Mouse (Mus musculus): ENCODE data around the gene Reep3. TPM values are rescaled to one million over a fixed set of nuclear protein-coding genes. Genes with fewer than 3 reads are reported as not detected.

The Reep3 gene
- polyA plus RNA-seq, 1 experiment from 2014 or later: 7.5 TPM

DNA sequence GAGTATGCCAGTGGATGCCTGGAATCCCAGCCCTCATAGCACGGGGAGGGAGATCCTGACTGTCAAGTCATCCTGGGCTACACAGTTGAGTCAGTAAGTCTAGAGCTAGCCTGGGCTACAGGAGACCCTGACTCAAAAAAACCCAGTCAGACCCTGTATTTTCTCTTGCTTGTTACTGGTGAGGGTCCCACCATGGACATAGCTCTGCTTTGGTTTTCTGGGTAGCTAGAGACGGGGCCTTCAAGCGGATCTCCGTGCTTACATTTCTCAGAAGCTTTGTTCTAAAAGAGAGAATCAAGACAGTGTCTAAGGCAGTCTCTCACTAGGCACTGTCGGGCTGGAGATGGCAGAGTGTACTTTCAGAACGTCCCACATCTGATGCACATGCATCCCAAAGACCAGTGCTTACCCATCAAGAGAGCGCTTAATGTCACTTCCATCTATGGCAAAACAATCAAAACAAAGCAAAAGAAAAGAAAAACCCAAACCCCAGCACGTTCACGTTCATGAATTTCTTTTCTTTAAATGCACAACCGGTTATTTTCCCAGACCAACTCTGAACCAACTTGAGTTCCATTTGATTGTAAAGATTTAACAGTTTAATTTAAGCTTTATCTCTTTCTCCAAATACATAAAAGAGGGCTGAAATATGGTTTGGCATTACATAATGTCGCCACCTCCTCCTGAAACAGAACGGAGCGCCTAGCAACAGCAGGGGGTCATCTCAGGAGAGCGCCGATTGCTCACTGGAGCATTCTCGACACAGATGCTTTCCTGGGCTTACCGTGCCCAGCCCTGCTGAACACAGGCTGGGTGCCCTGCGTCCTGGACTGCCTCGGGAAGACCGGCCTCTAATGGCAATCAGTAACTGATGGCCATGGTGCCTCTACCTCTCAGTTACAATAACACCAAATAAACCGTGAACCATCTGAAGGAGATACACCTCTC, 20.5 kb downstream of the Reep3 start:
- 79% methylated on average over 21 of the region's 21 CpGs for WGBS (ENCODE audit: insufficient replicate concordance)
- H3K27me3 ChIP-seq: no peaks in the 10 kb centered on the region
- no peak overlapping the region for H3K27ac ChIP-seq
- ATAC-seq (ENCODE audit: low read depth) (no peak), DNase-seq (no peak)
- H3K9me3 ChIP-seq (replicated peaks): no peaks in the 10 kb centered on the region
- no peaks in the 10 kb centered on the region for H3K36me3 ChIP-seq
- no peak overlapping the region for H3K4me2 ChIP-seq
- H3K9ac ChIP-seq: no peak overlapping the region
- peaks cover 18% of the 10 kb centered on the region for H3K4me1 ChIP-seq (replicated peaks)
- H3K4me3 ChIP-seq (replicated peaks): no peak overlapping the region

DNA sequence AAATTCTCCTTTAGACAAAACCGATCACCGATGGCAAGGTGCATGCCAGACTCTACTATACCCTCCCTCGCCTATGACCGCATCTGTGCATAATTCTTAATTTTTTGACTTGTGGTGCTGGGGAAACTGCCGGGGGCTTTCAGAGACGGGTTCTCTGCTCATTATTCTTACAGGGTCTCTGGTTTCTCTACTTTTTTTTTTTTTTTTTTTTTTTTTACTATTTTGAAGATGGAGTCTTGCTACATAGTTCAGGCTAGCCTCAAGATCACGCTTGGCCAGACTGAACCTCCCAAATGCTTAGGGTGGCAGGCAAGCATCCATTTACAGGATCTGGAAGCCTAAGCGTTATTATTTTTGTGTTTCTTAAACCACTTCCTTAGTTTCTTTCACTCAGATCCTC, 23.2 kb downstream of the Reep3 start:
- Histone ChIP-seq H3K9me3 (replicated peaks) (no peaks in the 10 kb centered on the region), H3K36me3 (no peaks in the 10 kb centered on the region), H3K4me3 (replicated peaks) (no peak overlapping the region), H3K4me2 (no peak overlapping the region), H3K9ac (no peak overlapping the region), H3K4me1 (replicated peaks) (peaks cover 11% of the 10 kb centered on the region), H3K27ac (no peak overlapping the region), H3K27me3 (no peaks in the 10 kb centered on the region)
- no peak for DNase-seq
- 75% methylated on average over 8 of the region's 8 CpGs for WGBS (ENCODE audit: insufficient replicate concordance)
- ATAC-seq (ENCODE audit: low read depth): no peak

- Histone ChIP-seq H3K4me3 (replicated peaks) (no peak overlapping the region), H3K4me1 (replicated peaks) (peaks cover 6% of the 10 kb centered on the region), H3K4me2 (no peak overlapping the region), H3K27ac (no peak overlapping the region), H3K27me3 (no peaks in the 10 kb centered on the region), H3K9ac (no peak overlapping the region), H3K9me3 (replicated peaks) (no peaks in the 10 kb centered on the region), H3K36me3 (no peaks in the 10 kb centered on the region)
- WGBS (ENCODE audit: insufficient replicate concordance): 64% methylated on average over 4 of the region's 4 CpGs
- ATAC-seq (ENCODE audit: low read depth): no peak
- DNase-seq: no peak
Observed at GRCm38 (mm10) chr10:67072600-67072999, 24.1 kb downstream of the Reep3 start.

GRCm38 (mm10) chr10:67071884-67072283, 24.9 kb downstream of the Reep3 start:
- whole genome bisulfite sequencing (ENCODE audit: insufficient replicate concordance): 33% methylated on average over 5 of the region's 5 CpGs
- no peak overlapping the region for H3K27ac ChIP-seq

DNA sequence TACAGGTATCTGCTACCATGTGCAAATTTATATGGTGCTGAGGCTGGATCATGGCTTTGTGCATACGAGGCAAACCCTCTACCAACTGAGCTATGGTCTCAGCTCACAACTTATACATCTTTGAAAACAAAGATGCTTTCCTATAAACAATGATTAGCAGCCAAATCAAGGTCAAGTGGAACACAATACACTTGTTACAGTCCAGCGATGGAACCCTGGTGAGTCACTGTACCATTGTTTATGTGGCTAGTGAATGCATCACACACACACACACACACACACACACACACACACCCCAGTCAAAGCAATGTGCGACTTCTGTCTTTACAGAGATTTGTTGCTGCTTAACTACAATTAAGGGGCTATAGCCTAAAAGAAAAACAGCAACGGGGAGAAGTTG, 25.4 kb downstream of the Reep3 start:
- no peaks in the 10 kb centered on the region for H3K36me3 ChIP-seq
- H3K9ac ChIP-seq: no peak overlapping the region
- ATAC-seq (ENCODE audit: low read depth) (no peak), DNase-seq (no peak)
- H3K4me2 ChIP-seq: no peak overlapping the region
- no peaks in the 10 kb centered on the region for H3K9me3 ChIP-seq (replicated peaks)
- H3K4me1 ChIP-seq (replicated peaks): peaks cover 6% of the 10 kb centered on the region
- no peak overlapping the region for H3K27ac ChIP-seq
- H3K27me3 ChIP-seq: no peaks in the 10 kb centered on the region
- no peak overlapping the region for H3K4me3 ChIP-seq (replicated peaks)
- 51% methylated on average over 4 of the region's 4 CpGs for WGBS (ENCODE audit: insufficient replicate concordance)

More at GRCm38 (mm10) chr10:67071884-67072283, 24.9 kb downstream of the Reep3 start:
- DNase-seq: no peak
- no peak for ATAC-seq (ENCODE audit: low read depth)
- H3K27me3 ChIP-seq: no peaks in the 10 kb centered on the region
- no peaks in the 10 kb centered on the region for H3K9me3 ChIP-seq (replicated peaks)
- H3K4me2 ChIP-seq: no peak overlapping the region
- H3K4me1 ChIP-seq (replicated peaks): peaks cover 6% of the 10 kb centered on the region
- H3K4me3 ChIP-seq (replicated peaks): no peak overlapping the region
- H3K36me3 ChIP-seq: no peaks in the 10 kb centered on the region
- H3K9ac ChIP-seq: no peak overlapping the region

GRCm38 (mm10) chr10:67069013-67069412, 27.7 kb downstream of the Reep3 start:
- peaks cover 12% of the 10 kb centered on the region for H3K4me1 ChIP-seq (replicated peaks)
- no peak overlapping the region for H3K27ac ChIP-seq
- H3K9me3 ChIP-seq (replicated peaks): no peaks in the 10 kb centered on the region
- 20% methylated on average over 10 of the region's 10 CpGs for WGBS (ENCODE audit: insufficient replicate concordance)
- no peak for ATAC-seq (ENCODE audit: low read depth)
- 0 out of 2 replicates have a peak overlapping the region, but pooled peaks have one; percentile 0 for H3K4me2 ChIP-seq
- no peaks in the 10 kb centered on the region for H3K27me3 ChIP-seq
- no peak overlapping the region for H3K9ac ChIP-seq
- no peak overlapping the region for H3K4me3 ChIP-seq (replicated peaks)
- H3K36me3 ChIP-seq: no peaks in the 10 kb centered on the region
- DNase-seq: no peak

- Histone ChIP-seq H3K4me3 (replicated peaks) (no peak overlapping the region), H3K9ac (no peak overlapping the region), H3K4me1 (replicated peaks) (peaks cover 8% of the 10 kb centered on the region; the same call in 1 of the 2 replicates), H3K27ac (no peak overlapping the region), H3K4me2 (no peak overlapping the region), H3K9me3 (replicated peaks) (no peaks in the 10 kb centered on the region), H3K27me3 (no peaks in the 10 kb centered on the region), H3K36me3 (no peaks in the 10 kb centered on the region)
- ATAC-seq (ENCODE audit: low read depth): no peak
- WGBS (ENCODE audit: insufficient replicate concordance): 68% methylated on average over 3 of the region's 3 CpGs
- DNase-seq: no peak
Observed at GRCm38 (mm10) chr10:67066421-67066820, 30.3 kb downstream of the Reep3 start.

DNA sequence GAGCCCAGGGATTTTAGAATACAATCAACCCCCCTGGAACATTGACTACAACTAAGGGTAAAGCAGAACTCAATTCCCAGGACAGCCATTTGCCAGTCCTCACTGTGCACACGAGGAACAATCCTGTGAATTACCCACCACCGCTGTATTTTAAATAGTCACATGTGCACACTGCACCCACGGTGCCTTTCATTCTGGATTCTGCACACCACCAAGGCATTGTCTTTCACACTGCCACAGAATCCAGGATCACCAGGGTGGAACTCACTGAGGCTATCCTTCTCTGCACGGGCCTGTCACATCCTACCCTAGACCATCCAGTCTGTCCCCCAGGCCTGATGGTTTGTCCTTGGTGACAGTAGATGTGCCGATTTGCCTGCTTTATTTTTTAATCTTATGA, 30.8 kb downstream of the Reep3 start:
- DNase-seq (no peak), ATAC-seq (ENCODE audit: low read depth) (no peak)
- Histone ChIP-seq H3K4me2 (no peak overlapping the region), H3K4me1 (replicated peaks) (peaks cover 8% of the 10 kb centered on the region; the same call in 1 of the 2 replicates), H3K4me3 (replicated peaks) (no peak overlapping the region), H3K36me3 (no peaks in the 10 kb centered on the region), H3K9me3 (replicated peaks) (no peaks in the 10 kb centered on the region), H3K27ac (no peak overlapping the region), H3K27me3 (no peaks in the 10 kb centered on the region), H3K9ac (no peak overlapping the region)
- WGBS (ENCODE audit: insufficient replicate concordance): 66% methylated on average over 5 of the region's 5 CpGs

GRCm38 (mm10) chr10:67065277-67065887, 31.4 kb downstream of the Reep3 start:
- no peak overlapping the region for H3K4me3 ChIP-seq (replicated peaks)
- ATAC-seq (ENCODE audit: low read depth): no peak
- H3K27me3 ChIP-seq: no peaks in the 10 kb centered on the region
- H3K4me1 ChIP-seq (replicated peaks): peaks cover 8% of the 10 kb centered on the region; the same call in 1 of the 2 replicates
- no peak for DNase-seq
- 57% methylated on average over 7 of the region's 7 CpGs for WGBS (ENCODE audit: insufficient replicate concordance)
- H3K36me3 ChIP-seq: no peaks in the 10 kb centered on the region
- H3K27ac ChIP-seq: no peak overlapping the region
- no peak overlapping the region for H3K9ac ChIP-seq
- no peaks in the 10 kb centered on the region for H3K9me3 ChIP-seq (replicated peaks)
- H3K4me2 ChIP-seq: no peak overlapping the region

DNA sequence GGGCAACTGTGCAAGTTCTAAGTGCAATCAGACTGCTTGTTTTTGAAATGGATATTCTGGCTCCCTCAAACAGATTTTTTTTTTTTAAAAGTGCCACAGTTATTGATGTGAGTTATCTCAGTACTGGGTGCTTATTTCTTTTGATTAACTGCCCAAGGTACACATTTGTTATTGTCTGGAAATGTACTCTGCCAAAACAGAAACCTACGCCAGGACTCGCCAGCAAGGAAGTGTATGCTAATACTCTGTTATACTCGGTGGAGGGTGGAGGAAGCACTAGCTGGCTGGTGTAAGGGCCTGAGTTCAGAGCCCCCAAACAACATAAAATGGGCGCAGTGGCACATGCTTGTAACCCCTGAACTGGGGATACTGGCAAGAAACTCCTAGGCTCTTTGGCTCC, 34.9 kb downstream of the Reep3 start:
- H3K27me3 ChIP-seq: no peaks in the 10 kb centered on the region
- ATAC-seq (ENCODE audit: low read depth) (no peak), DNase-seq (no peak)
- H3K4me2 ChIP-seq: no peak overlapping the region
- no peak overlapping the region for H3K4me3 ChIP-seq (replicated peaks)
- no peaks in the 10 kb centered on the region for H3K9me3 ChIP-seq (replicated peaks)
- H3K4me1 ChIP-seq (replicated peaks): peaks cover 10% of the 10 kb centered on the region
- no peaks in the 10 kb centered on the region for H3K36me3 ChIP-seq
- 59% methylated on average over 4 of the region's 4 CpGs for WGBS (ENCODE audit: insufficient replicate concordance)
- H3K9ac ChIP-seq: no peak overlapping the region
- H3K27ac ChIP-seq: no peak overlapping the region

DNA sequence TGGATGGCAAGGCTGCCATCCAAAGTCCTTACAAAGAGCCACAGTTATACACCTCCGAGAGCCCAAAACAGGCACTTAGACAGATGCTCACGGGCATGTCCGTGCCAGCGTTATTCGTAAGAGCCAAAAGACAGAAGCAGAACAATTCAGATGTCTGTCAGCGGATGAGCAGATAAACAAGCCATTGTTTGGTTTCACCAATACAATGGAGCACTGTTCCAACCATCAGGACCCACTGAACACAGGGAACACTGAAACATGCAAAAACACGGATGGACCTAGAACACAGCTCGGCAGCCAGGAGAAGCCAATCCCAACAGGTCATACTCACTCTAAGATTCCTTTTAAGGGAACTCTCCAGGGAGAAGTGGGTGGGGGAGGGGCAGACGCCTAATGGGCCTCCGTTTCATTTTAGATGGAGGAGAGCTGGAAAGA, 35.4 kb downstream of the Reep3 start:
- H3K4me2 ChIP-seq: no peak overlapping the region
- no peak for DNase-seq
- H3K4me1 ChIP-seq (replicated peaks): peaks cover 14% of the 10 kb centered on the region
- no peaks in the 10 kb centered on the region for H3K27me3 ChIP-seq
- no peak for ATAC-seq (ENCODE audit: low read depth)
- H3K27ac ChIP-seq: no peak overlapping the region
- no peak overlapping the region for H3K4me3 ChIP-seq (replicated peaks)
- WGBS (ENCODE audit: insufficient replicate concordance): 68% methylated on average over 10 of the region's 10 CpGs
- H3K9me3 ChIP-seq (replicated peaks): no peaks in the 10 kb centered on the region
- no peaks in the 10 kb centered on the region for H3K36me3 ChIP-seq
- no peak overlapping the region for H3K9ac ChIP-seq

Data from liver, embryonic 13.5 days (tissue).